Mouse (Mus musculus) lung, postnatal 0 days (tissue): ENCODE measurements at regions not wholly inside any gene's neighbourhood (a gene's known extent, or its start where the extent isn't known, plus 50 kb on each side); places are given as distances from the start of the nearest gene placed in this dataset.
"Not testable (repeated sequence)": the region's sequence is repeated elsewhere in the genome, so short reads cannot be mapped to it uniquely, and the experiment has no call there.

Source experiments
- ATAC-seq: fragments of 200-750 bp; cut with Nextera tagmentation; 2 replicates; pipeline ENCODE4 v1.8.0; 2017; ENCODE audit warnings: moderate library complexity
- DNase-seq: peaks from one replicate; pipeline ENCODE4 v3.0.0-alpha.2; 2016; ENCODE audit warnings: low spot score
- H3K27ac ChIP-seq: fragments of 300-500 bp; sonication (generic); 2 replicates; pipeline ENCODE4 v1.5.1; 2014; ENCODE audit warnings: antibody characterized with exemption, mild to moderate bottlenecking, low read length, mixed read lengths
- H3K27me3 ChIP-seq: fragments of 300-500 bp; sonication (generic); replicated peaks from 2 replicates; pipeline ENCODE4 v1.6.1; 2014; ENCODE audit warnings: low read length, mixed read lengths; ENCODE audit not compliant: insufficient read depth
- H3K36me3 ChIP-seq: fragments of 300-500 bp; sonication (generic); 2 replicates; pipeline ENCODE4 v1.6.1; 2014; ENCODE audit warnings: low read length, mixed read lengths; ENCODE audit not compliant: insufficient read depth
- H3K4me1 ChIP-seq: fragments of 300-500 bp; sonication (generic); 2 replicates; pipeline ENCODE4 v1.6.1; 2014; ENCODE audit warnings: antibody characterized with exemption, low read depth, low read length, mixed read lengths; ENCODE audit not compliant: insufficient read depth
- H3K4me2 ChIP-seq: fragments of 300-500 bp; sonication (generic); replicated peaks from 2 replicates; pipeline ENCODE4 v1.6.1; 2014; ENCODE audit warnings: low read depth, mild to moderate bottlenecking, low read length, moderate library complexity, mixed read lengths
- H3K4me3 ChIP-seq: fragments of 300-500 bp; sonication (generic); 2 replicates; pipeline ENCODE4 v1.5.1; 2014; ENCODE audit warnings: low read depth, low read length
- H3K9ac ChIP-seq: fragments of 300-500 bp; sonication (generic); replicated peaks from 2 replicates; pipeline ENCODE4 v1.6.1; 2014; ENCODE audit warnings: low read depth, mild to moderate bottlenecking
- H3K9me3 ChIP-seq: fragments of 300-500 bp; sonication (generic); 2 replicates; pipeline ENCODE4 v1.6.1; 2016; ENCODE audit warnings: low read length, mixed read lengths
- WGBS: fragments of 180-500 bp; shearing (Covaris S2); extraction: QIAGEN DNeasy Blood & Tissue Kit; methylation state at CpG from one replicate; pipeline ENCODE4 v1.1.7; 2014; 5-methylcytosine and 5-hydroxymethylcytosine counted together

DNA sequence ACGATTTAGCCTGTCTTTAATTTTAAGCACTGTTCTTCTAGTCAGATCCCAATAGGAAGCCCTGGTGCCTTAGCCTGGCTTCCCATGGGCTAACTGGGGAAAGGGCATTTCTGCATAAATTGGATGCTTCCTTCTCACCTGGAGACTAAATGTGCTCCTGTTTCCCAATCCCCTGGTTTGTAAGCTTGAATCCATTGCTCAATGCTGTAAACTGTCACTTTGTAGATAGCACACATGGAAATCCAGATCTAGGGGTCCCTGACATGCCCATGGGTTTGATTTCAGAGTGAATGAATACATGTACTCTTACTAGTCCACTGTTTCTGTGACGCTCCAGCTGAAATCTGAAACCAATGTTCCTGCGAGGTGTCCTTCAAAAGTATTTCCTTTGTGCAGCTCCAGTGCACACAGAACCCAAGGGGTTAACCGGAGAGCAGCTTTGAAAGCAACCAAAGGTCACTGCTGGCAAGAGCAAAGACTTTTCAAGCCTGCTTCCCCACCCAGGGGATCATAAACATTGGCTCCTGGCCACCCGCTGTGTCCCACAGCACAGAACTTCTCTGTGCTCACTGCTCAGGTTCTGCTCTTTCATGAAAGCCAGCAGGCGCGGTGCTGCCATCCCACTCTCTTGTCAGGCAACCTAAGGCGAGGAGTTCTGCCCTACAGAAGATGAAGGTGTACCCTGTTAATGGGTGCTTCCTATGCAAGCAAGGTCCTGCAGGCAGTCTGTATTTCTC is 188.0 kb upstream of the Vmn1r3 start:
- H3K27ac ChIP-seq, H3K9ac ChIP-seq, H3K4me1 ChIP-seq, H3K9me3 ChIP-seq, H3K4me2 ChIP-seq, H3K27me3 ChIP-seq, H3K36me3 ChIP-seq, H3K4me3 ChIP-seq, ATAC-seq, DNase-seq: not testable (repeated sequence)
- 40% methylated on average over 8 of the region's 8 CpGs for WGBS

DNA sequence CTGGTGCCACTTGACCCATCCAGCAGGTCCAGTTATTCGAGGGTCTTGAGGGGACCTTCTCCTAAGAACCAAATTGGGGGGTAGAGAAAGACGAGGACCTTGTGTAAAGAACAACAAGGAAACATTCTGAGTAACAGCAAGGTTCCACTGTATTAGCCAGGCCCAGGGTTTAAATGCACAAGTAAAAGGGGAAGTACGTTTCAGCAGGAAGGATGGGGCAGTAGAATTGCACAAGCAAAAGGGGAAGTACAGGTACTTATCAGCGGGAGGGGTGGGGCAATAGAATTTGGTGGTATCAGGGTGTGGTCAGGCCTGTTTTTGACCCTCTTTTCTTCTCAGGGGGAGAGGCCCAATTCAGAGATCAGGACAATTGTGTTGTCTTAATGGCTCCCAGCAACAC is 182.9 kb upstream of the Vmn1r3 start:
- not testable (repeated sequence) for DNase-seq, H3K27me3 ChIP-seq, ATAC-seq

DNA sequence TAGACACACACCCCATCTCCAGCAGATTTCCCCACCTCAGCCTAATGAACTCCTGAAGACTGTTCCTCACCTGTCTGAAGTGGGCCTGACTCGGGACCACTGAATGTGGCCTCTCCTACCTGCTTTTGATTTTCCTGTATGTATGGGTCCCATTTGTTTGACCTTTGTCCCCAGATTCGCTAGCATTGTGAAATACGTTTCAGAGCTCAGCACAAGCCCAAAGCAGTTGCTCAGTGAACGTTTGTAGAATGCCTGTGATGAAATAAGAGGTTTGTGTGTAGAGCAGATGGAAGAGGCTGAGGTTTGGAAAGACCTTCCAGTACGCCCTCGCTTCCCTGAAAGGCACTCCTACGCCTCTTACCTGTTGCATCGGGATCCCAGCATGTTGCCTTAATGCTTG is 158.3 kb upstream of the Vmn1r3 start:
- 71% methylated on average over 8 of the region's 8 CpGs for WGBS

More for the DNA sequence above, 182.9 kb upstream of the Vmn1r3 start:
- 68% methylated on average over 4 of the region's 4 CpGs for WGBS
- not testable (repeated sequence) for H3K36me3 ChIP-seq, H3K4me2 ChIP-seq, H3K4me1 ChIP-seq, H3K9me3 ChIP-seq, H3K27ac ChIP-seq, H3K4me3 ChIP-seq, H3K9ac ChIP-seq

DNA sequence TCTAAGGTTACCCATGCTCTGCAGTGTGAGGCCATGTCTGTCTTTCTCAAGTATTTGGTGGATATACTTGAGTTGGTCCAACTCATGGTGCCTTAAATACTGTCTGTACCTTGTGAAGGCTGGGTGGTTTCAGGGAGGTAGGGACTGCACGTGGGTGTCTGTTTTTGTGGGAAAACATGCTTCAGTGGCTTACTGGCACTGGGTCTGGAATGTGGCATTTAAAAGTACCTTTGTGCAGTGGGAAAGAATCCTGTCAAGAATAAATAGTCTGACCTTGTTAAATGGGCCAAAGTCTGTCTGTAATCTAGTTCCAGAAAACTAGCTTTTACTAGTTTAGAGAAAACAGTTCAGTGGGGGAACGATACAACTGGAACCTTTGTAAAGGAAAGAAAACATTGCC is 157.5 kb upstream of the Vmn1r3 start:
- ATAC-seq, H3K27me3 ChIP-seq, H3K9ac ChIP-seq, H3K4me3 ChIP-seq, H3K9me3 ChIP-seq, H3K4me1 ChIP-seq, H3K4me2 ChIP-seq, H3K36me3 ChIP-seq, H3K27ac ChIP-seq, DNase-seq: not testable (repeated sequence)
- 79% methylated on average over 2 of the region's 2 CpGs for WGBS

More for the DNA sequence above, 158.3 kb upstream of the Vmn1r3 start:
- H3K4me1 ChIP-seq, DNase-seq, H3K9ac ChIP-seq, H3K36me3 ChIP-seq, H3K9me3 ChIP-seq, H3K27ac ChIP-seq, H3K4me2 ChIP-seq, H3K27me3 ChIP-seq, ATAC-seq, H3K4me3 ChIP-seq: not testable (repeated sequence)

GRCm38 (mm10) chr4:3342165-3342564 is 157.0 kb upstream of the Vmn1r3 start:
- H3K9ac ChIP-seq, H3K4me3 ChIP-seq, H3K27me3 ChIP-seq, H3K4me1 ChIP-seq, H3K27ac ChIP-seq, ATAC-seq, H3K36me3 ChIP-seq, H3K9me3 ChIP-seq, DNase-seq, H3K4me2 ChIP-seq: not testable (repeated sequence)
- WGBS = 89% methylated on average over 6 of the region's 6 CpGs
